Mouse (Mus musculus) liver, postnatal 0 days (tissue): Measurements from ENCODE around the gene Atad5. TPM values are rescaled to one million over a fixed set of nuclear protein-coding genes. Genes with fewer than 3 reads are reported as not detected.

Experiments used
- ATAC-seq: fragments of 200-750 bp; cut with Nextera tagmentation; 2 replicates; pipeline ENCODE4 v1.8.0; 2017; ENCODE audit warnings: mild to moderate bottlenecking, moderate library complexity
- DNase-seq: peaks from one replicate; pipeline ENCODE4 v3.0.0-alpha.2; 2016
- H3K27ac ChIP-seq: fragments of 300-500 bp; sonication (generic); 2 replicates; pipeline ENCODE4 v1.5.1; 2014; ENCODE audit warnings: antibody characterized with exemption, moderate library complexity, mild to moderate bottlenecking, low read depth
- H3K27me3 ChIP-seq: fragments of 300-500 bp; sonication (generic); 2 replicates; pipeline ENCODE4 v1.6.1; 2014; ENCODE audit warnings: low read length, control low read depth, mixed read lengths; ENCODE audit not compliant: insufficient read depth
- H3K36me3 ChIP-seq: fragments of 300-500 bp; sonication (generic); replicated peaks from 2 replicates; pipeline ENCODE4 v1.6.1; 2014; ENCODE audit warnings: mild to moderate bottlenecking, control low read depth, low read length, moderate library complexity, mixed read lengths; ENCODE audit not compliant: insufficient read depth
- H3K4me1 ChIP-seq: fragments of 300-500 bp; sonication (generic); 2 replicates; pipeline ENCODE4 v1.6.1; 2014; ENCODE audit warnings: antibody characterized with exemption, mild to moderate bottlenecking, control low read depth; ENCODE audit not compliant: insufficient read depth
- H3K4me2 ChIP-seq: fragments of 300-500 bp; sonication (generic); 2 replicates; pipeline ENCODE4 v1.6.1; 2014; ENCODE audit warnings: low read depth, mild to moderate bottlenecking, low read length, moderate library complexity, mixed read lengths
- H3K4me3 ChIP-seq: fragments of 300-500 bp; sonication (generic); 2 replicates; pipeline ENCODE4 v1.5.1; 2014; ENCODE audit warnings: low read depth, low read length
- H3K9ac ChIP-seq: fragments of 300-500 bp; sonication (generic); replicated peaks from 2 replicates; pipeline ENCODE4 v1.6.1; 2014; ENCODE audit warnings: mild to moderate bottlenecking, moderate library complexity
- H3K9me3 ChIP-seq: fragments of 300-500 bp; sonication (generic); 2 replicates; pipeline ENCODE4 v1.6.1; 2016; ENCODE audit warnings: mild to moderate bottlenecking, control low read depth, low read length, mixed read lengths
- CTCF ChIP-seq: sonication (generic); IDR thresholded peaks from 2 replicates; pipeline ENCODE4 v1.5.1; 2016; ENCODE audit warnings: antibody characterized with exemption, low read depth
- EP300 ChIP-seq: IDR thresholded peaks from 2 replicates; pipeline ENCODE4 v1.6.1; 2016; ENCODE audit warnings: antibody characterized with exemption, low read depth, mild to moderate bottlenecking
- WGBS: fragments of 180-500 bp; shearing (Covaris S2); extraction: QIAGEN DNeasy Blood & Tissue Kit; methylation state at CpG from one replicate; pipeline ENCODE4 v1.1.7; 2014; ENCODE audit not compliant: insufficient replicate concordance; 5-methylcytosine and 5-hydroxymethylcytosine counted together
- polyA plus RNA-seq: library from polyadenylated mRNA; unstranded; fragments of >200 nt; fragmentation: Nextera tagmentation; extraction: Ambion mirVana; gene quantifications from 2 replicates; pipeline ENCODE4 v1.2.1, GENCODE M21; 2015

The Atad5 gene
- polyA plus RNA-seq, 1 experiment from 2014 or later: 4.9 TPM

DNA sequence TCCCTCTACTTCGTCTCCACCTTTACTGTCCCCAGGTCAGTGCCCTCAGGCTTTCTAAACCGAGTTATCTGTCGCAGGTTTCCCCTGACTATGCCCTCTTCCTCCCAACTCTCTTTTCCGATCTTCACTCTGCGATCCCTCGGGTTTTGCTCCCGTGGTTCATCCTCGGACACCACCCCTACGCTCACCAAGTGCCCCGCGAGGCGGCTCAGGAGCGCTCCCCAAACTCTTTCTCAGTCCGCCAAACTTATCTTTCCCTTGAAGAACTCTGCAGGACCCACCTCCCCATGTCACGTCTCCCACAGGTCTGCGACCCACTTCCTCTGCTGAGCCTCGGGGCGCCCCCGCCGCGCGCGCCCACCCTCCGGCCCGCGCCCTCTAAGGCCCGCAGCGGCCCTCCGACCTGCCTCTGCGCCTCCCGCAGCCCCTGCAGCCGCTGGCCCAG, 8.8 kb upstream of the Atad5 start:
- Histone ChIP-seq H3K27ac (peak overlapping the region; percentile 100), H3K9me3 (no peaks in the 10 kb centered on the region), H3K9ac (peak overlapping the region; percentile 100), H3K36me3 (peaks cover 4% of the 10 kb centered on the region), H3K4me1 (peaks cover 19% of the 10 kb centered on the region), H3K4me3 (peak overlapping the region; percentile 99), H3K27me3 (no peaks in the 10 kb centered on the region), H3K4me2 (peak overlapping the region; percentile 86)
- TF ChIP-seq CTCF: no peak
- under 1% methylated on average over 29 of the region's 32 CpGs for WGBS
- no peak for DNase-seq
- peak; percentile 28 for ATAC-seq

GRCm38 (mm10) chr11:80080826-80081728, 8.1 kb upstream of the Atad5 start, which contains the start of gene Crlf3:
Crlf3 (minus strand) TSS chr11:80080991.
- peak within 1 kb of the TSS; percentile 100 for H3K9ac ChIP-seq
- peak within 1 kb of the TSS; percentile 99 for H3K4me3 ChIP-seq
- no peaks in the 10 kb centered on the region for H3K9me3 ChIP-seq
- DNase-seq (peak; percentile 97), ATAC-seq (peak; percentile 87)
- no peaks in the 10 kb centered on the region for H3K27me3 ChIP-seq
- peaks cover 26% of the 10 kb centered on the region for H3K4me1 ChIP-seq
- H3K27ac ChIP-seq: peak within 1 kb of the TSS; percentile 100
- WGBS: 2% methylated on average over 42 of the region's 55 CpGs
- H3K4me2 ChIP-seq: peak within 1 kb of the TSS; percentile 86
- H3K36me3 ChIP-seq: peaks cover 4% of the 10 kb centered on the region
- peak; percentile 53 for TF ChIP-seq CTCF
- TF ChIP-seq EP300: peak; percentile 94

GRCm38 (mm10) chr11:80081786-80082319, 7.3 kb upstream of the Atad5 start:
- peak overlapping the region; percentile 100 for H3K27ac ChIP-seq
- no peak for DNase-seq
- H3K36me3 ChIP-seq: peaks cover 4% of the 10 kb centered on the region
- H3K4me1 ChIP-seq: peaks cover 26% of the 10 kb centered on the region
- peak overlapping the region; percentile 86 for H3K4me2 ChIP-seq
- TF ChIP-seq EP300: no peak
- no peak for TF ChIP-seq CTCF
- peak overlapping the region; percentile 100; the same call in 1 of the 2 replicates for H3K9ac ChIP-seq
- no peak for ATAC-seq
- 39% methylated on average over 7 of the region's 7 CpGs for WGBS
- peak overlapping the region; percentile 99; the same call in 1 of the 2 replicates for H3K4me3 ChIP-seq
- no peaks in the 10 kb centered on the region for H3K9me3 ChIP-seq
- H3K27me3 ChIP-seq: no peaks in the 10 kb centered on the region

DNA sequence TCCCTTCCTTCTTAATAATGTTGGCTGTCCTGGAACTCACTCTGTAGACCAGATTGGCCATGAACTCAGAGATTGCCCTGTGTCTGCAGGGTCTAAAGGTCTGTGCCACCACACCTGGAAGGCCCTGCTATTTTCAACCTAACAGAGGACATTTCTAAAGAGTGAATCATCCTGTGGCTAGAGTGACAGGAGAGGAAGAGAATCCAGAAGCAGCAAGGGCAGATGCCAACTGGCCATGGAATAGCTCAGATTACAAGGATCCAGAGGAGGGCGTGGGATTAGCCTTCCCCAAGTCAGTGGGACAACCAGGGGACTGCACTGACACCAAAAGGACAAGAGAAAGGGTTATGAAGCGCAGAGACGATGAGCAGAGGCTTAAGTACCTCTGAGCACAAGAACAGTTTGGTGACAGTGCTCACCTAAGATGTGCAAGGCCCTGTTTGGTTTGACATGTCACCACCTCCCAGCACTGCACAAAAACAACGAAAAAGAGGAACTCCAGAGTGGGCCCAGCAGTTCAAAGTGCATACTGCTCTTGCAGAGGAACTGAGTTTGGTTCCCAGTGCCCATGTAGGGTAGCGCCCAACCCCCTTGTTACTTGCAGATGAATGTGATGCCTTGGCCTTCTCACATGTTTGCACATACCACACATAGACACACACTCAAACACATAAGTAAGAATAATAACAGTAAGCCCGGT, 3.7 kb upstream of the Atad5 start:
- no peak for ATAC-seq
- peak overlapping the region; percentile 64 for H3K27ac ChIP-seq

GRCm38 (mm10) chr11:80086844-80087243, 2.4 kb upstream of the Atad5 start:
- Histone ChIP-seq H3K4me2 (no peak overlapping the region), H3K4me1 (peaks cover 19% of the 10 kb centered on the region), H3K27me3 (no peaks in the 10 kb centered on the region), H3K9me3 (no peaks in the 10 kb centered on the region), H3K27ac (no peak overlapping the region), H3K4me3 (no peak overlapping the region), H3K9ac (no peak overlapping the region), H3K36me3 (no peaks in the 10 kb centered on the region)
- DNase-seq: peak; percentile 93
- 15% methylated on average over 5 of the region's 5 CpGs for WGBS
- TF ChIP-seq EP300 (no peak), CTCF (peak; percentile 97)
- peak; percentile 76 for ATAC-seq

More for the DNA sequence above, 3.7 kb upstream of the Atad5 start:
- H3K4me3 ChIP-seq: no peak overlapping the region
- H3K9ac ChIP-seq: no peak overlapping the region
- H3K4me2 ChIP-seq: no peak overlapping the region
- WGBS: 55% methylated on average over 6 of the region's 6 CpGs
- H3K9me3 ChIP-seq: no peaks in the 10 kb centered on the region
- peaks cover 26% of the 10 kb centered on the region for H3K4me1 ChIP-seq
- peak; percentile 31 for DNase-seq
- no peaks in the 10 kb centered on the region for H3K27me3 ChIP-seq
- no peak for TF ChIP-seq EP300
- TF ChIP-seq CTCF: no peak
- H3K36me3 ChIP-seq: no peaks in the 10 kb centered on the region

DNA sequence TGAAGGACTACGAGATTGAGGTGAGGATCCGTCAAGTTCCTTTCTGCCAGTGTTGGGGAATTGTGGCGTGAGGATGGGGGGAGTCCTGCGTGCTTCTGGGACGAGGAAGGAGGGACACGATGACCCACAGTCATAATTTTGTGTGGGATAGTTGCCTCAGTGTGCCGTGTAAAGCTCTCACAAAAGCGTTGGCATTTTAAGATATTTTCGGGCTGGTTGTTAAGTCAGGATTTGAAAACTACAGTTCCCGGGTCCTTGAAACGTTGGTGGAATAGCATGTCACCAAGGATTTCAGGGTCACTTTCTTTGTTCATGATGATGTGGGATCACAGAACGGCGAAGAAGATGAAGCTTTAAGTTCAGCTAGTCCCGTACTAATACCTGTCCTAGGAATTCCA, 616 bp downstream of the Atad5 start:
- Histone ChIP-seq H3K36me3 (peaks cover 6% of the 10 kb centered on the region; the same call in 1 of the 2 replicates), H3K9me3 (no peaks in the 10 kb centered on the region), H3K9ac (peak overlapping the region; percentile 96), H3K4me2 (peak overlapping the region; percentile 83), H3K27me3 (no peaks in the 10 kb centered on the region), H3K4me1 (peaks cover 21% of the 10 kb centered on the region), H3K4me3 (peak overlapping the region; percentile 93), H3K27ac (peak overlapping the region; percentile 78)
- TF ChIP-seq EP300 (no peak), CTCF (no peak)
- ATAC-seq (no peak), DNase-seq (no peak)
- WGBS: 0% methylated on average over 14 of the region's 14 CpGs
